Mouse (Mus musculus): ENCODE results near the gene Lypd6b.

The Lypd6b gene

GRCm38 (mm10) chr2:49787376-49788050, at the start of gene Lypd6b:
TSS of gene Lypd6b (plus strand) at chr2:49787688.
- peak; percentile 40 for DNase-seq (ENCODE audit: low read depth, low spot score)

GRCm38 (mm10) chr2:49739046-49739445, 48.4 kb upstream of the Lypd6b start:
- DNase-seq (ENCODE audit: low read depth, low spot score): no peak

GRCm38 (mm10) chr2:49741026-49741425, 46.5 kb upstream of the Lypd6b start:
- DNase-seq (ENCODE audit: low read depth, low spot score): no peak

GRCm38 (mm10) chr2:49741895-49742734, 45.4 kb upstream of the Lypd6b start:
- peak; percentile 49 for DNase-seq (ENCODE audit: low read depth, low spot score)

GRCm38 (mm10) chr2:49742919-49743318, 44.6 kb upstream of the Lypd6b start:
- DNase-seq (ENCODE audit: low read depth, low spot score): no peak

GRCm38 (mm10) chr2:49743775-49744174, 43.7 kb upstream of the Lypd6b start:
- DNase-seq (ENCODE audit: low read depth, low spot score): no peak

GRCm38 (mm10) chr2:49744251-49745093, 43.0 kb upstream of the Lypd6b start:
- no peak for DNase-seq (ENCODE audit: low read depth, low spot score)

- no peak for DNase-seq (ENCODE audit: low read depth, low spot score)
These were observed 42.2 kb upstream of the Lypd6b start for GRCm38 (mm10) chr2:49745094-49745781.

- DNase-seq (ENCODE audit: low read depth, low spot score): no peak
These were observed 40.5 kb upstream of the Lypd6b start for GRCm38 (mm10) chr2:49746947-49747346.

GRCm38 (mm10) chr2:49747670-49748069, 39.8 kb upstream of the Lypd6b start:
- DNase-seq (ENCODE audit: low read depth, low spot score): no peak

- DNase-seq (ENCODE audit: low read depth, low spot score): peak; percentile 70
These were observed 38.7 kb upstream of the Lypd6b start for GRCm38 (mm10) chr2:49748628-49749342.

GRCm38 (mm10) chr2:49749730-49750576, 37.5 kb upstream of the Lypd6b start:
- no peak for DNase-seq (ENCODE audit: low read depth, low spot score)

- DNase-seq (ENCODE audit: low read depth, low spot score): no peak
These were observed 35.8 kb upstream of the Lypd6b start for GRCm38 (mm10) chr2:49751544-49752210.

- no peak for DNase-seq (ENCODE audit: low read depth, low spot score)
These were observed 35.3 kb upstream of the Lypd6b start for GRCm38 (mm10) chr2:49752211-49752607.

- no peak for DNase-seq (ENCODE audit: low read depth, low spot score)
These were observed 34.4 kb upstream of the Lypd6b start for GRCm38 (mm10) chr2:49753062-49753461.

- DNase-seq (ENCODE audit: low read depth, low spot score): peak; percentile 29
These were observed 32.4 kb upstream of the Lypd6b start for GRCm38 (mm10) chr2:49755054-49755453.

GRCm38 (mm10) chr2:49757616-49758015, 29.9 kb upstream of the Lypd6b start:
- no peak for DNase-seq (ENCODE audit: low read depth, low spot score)

- DNase-seq (ENCODE audit: low read depth, low spot score): peak; percentile 80
These were observed 23.0 kb upstream of the Lypd6b start for GRCm38 (mm10) chr2:49764331-49764946.

- no peak for DNase-seq (ENCODE audit: low read depth, low spot score)
These were observed 18.6 kb upstream of the Lypd6b start for GRCm38 (mm10) chr2:49768916-49769315.

All from CD4-positive, CD25-positive, alpha-beta regulatory T cell, adult 2 months (primary cell).